Mouse (Mus musculus) lung, adult 2 months (tissue): ENCODE data around the gene Zcchc3.

Experiments
- CTCF ChIP-seq: fragments of 200-500 bp; IDR thresholded peaks from 2 replicates; pipeline ENCODE4 v1.5.1; 2011; ENCODE audit warnings: mild to moderate bottlenecking, low read length, control low read depth; ENCODE audit not compliant: insufficient read depth
- POLR2A ChIP-seq: fragments of 200-500 bp; IDR thresholded peaks from 2 replicates; pipeline ENCODE4 v1.6.1; 2011; ENCODE audit warnings: low read depth, mild to moderate bottlenecking, control low read depth, low read length, borderline replicate concordance; ENCODE audit errors: extremely low read depth

DNA sequence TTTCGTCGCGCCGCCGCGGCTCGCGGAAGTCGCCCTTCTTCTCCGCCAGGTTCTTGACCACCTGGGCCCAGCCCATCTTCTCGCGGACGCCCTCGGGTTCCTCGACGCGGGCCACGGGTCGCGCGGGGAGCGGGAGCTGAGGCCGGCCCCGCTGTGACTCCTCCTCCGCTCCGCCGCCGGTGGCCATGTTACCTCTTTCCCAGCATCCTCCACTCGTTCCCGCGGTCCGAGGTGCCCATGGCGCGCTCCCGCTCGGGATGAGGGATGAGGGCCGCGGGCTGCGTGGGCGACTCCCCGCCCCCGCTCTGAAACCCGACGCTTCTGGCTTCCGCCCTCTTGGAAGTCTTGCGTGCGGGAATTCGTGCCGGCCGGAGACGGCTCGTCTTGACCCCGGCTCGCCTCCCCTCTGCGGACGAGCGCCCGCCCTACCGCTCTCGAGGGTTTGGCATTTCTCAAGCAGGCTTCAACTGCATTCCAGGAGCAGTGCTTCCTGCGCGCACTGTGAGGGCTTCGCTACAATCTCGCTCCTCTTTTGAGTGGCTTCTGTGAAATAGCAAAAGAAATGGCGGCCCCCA lies at the start of gene Zcchc3:
- TF ChIP-seq CTCF, result no peak
- TF ChIP-seq POLR2A, result peak; percentile 57
